Mouse (Mus musculus): ENCODE data around the gene Usp30. TPM values are rescaled to one million over a fixed set of nuclear protein-coding genes. Genes with fewer than 3 reads are reported as not detected.

The Usp30 gene
- polyA plus RNA-seq, 1 experiment from 2014 or later, result 9.3 TPM

Other genes starting within 250 kb of the Usp30 start
- gene Selplg, start 232.8 kb upstream of the Usp30 start, polyA plus RNA-seq (2015; fragmentation: Nextera tagmentation; extraction: Ambion mirVana), result 6.8 and 7.5 TPM in 2 replicates
- gene Coro1c, start 156.7 kb upstream of the Usp30 start, polyA plus RNA-seq (2015; fragmentation: Nextera tagmentation; extraction: Ambion mirVana), result 175 and 183 TPM in 2 replicates
- gene Ssh1, start 71.6 kb upstream of the Usp30 start, polyA plus RNA-seq (2015; fragmentation: Nextera tagmentation; extraction: Ambion mirVana), result 7.1 and 7.8 TPM in 2 replicates
- gene Dao, start 61.8 kb upstream of the Usp30 start, polyA plus RNA-seq (2015; fragmentation: Nextera tagmentation; extraction: Ambion mirVana), result 31.0 and 32.5 TPM in 2 replicates
- gene Svop, start 26.1 kb downstream of the Usp30 start, polyA plus RNA-seq (2015; fragmentation: Nextera tagmentation; extraction: Ambion mirVana), result 1.7 and 2.0 TPM in 2 replicates
- gene Alkbh2, start 62.8 kb downstream of the Usp30 start, polyA plus RNA-seq (2015; fragmentation: Nextera tagmentation; extraction: Ambion mirVana), result 7.6 and 10.1 TPM in 2 replicates
- 32.2 and 35.5 TPM in 2 replicates for gene Ung, start 64.9 kb downstream of the Usp30 start, polyA plus RNA-seq (2015; fragmentation: Nextera tagmentation; extraction: Ambion mirVana)
- 1.1 and 1.4 TPM in 2 replicates for gene Acacb, start 81.1 kb downstream of the Usp30 start, polyA plus RNA-seq (2015; fragmentation: Nextera tagmentation; extraction: Ambion mirVana)
- not detected in 2 replicates for gene Foxn4, start 208.3 kb downstream of the Usp30 start, polyA plus RNA-seq (2015; fragmentation: Nextera tagmentation; extraction: Ambion mirVana)
- 5.1 and 5.9 TPM in 2 replicates for gene Myo1h, start 223.7 kb downstream of the Usp30 start, polyA plus RNA-seq (2015; fragmentation: Nextera tagmentation; extraction: Ambion mirVana)